Mouse (Mus musculus) stomach, postnatal 0 days (tissue): Measurements from ENCODE around the gene Atp5g1. TPM values are rescaled to one million over a fixed set of nuclear protein-coding genes. Genes with fewer than 3 reads are reported as not detected.

Experiments used
- ATAC-seq: fragments of 200-750 bp; cut with Nextera tagmentation; 2 replicates; pipeline ENCODE4 v1.8.0; 2017; ENCODE audit not compliant: low FRiP score, low TSS enrichment
- DNase-seq: peaks from one replicate; pipeline ENCODE4 v3.0.0-alpha.2; 2016; ENCODE audit warnings: low spot score
- H3K27ac ChIP-seq: fragments of 300-500 bp; sonication (generic); replicated peaks from 2 replicates; pipeline ENCODE4 v1.5.1; 2014; ENCODE audit warnings: mild to moderate bottlenecking, control low read depth
- H3K27me3 ChIP-seq: fragments of 300-500 bp; sonication (generic); 2 replicates; pipeline ENCODE4 v1.6.1; 2014; ENCODE audit warnings: low read length; ENCODE audit not compliant: control insufficient read depth, insufficient read depth
- H3K36me3 ChIP-seq: fragments of 300-500 bp; sonication (generic); 2 replicates; pipeline ENCODE4 v1.6.1; 2014; ENCODE audit warnings: low read length, mixed read lengths; ENCODE audit not compliant: control insufficient read depth, insufficient read depth
- H3K4me1 ChIP-seq: fragments of 300-500 bp; sonication (generic); replicated peaks from 2 replicates; pipeline ENCODE4 v1.6.1; 2014; ENCODE audit warnings: antibody characterized with exemption; ENCODE audit not compliant: control insufficient read depth, insufficient read depth
- H3K4me2 ChIP-seq: fragments of 300-500 bp; sonication (generic); replicated peaks from 2 replicates; pipeline ENCODE4 v1.6.1; 2014; ENCODE audit warnings: low read depth, mild to moderate bottlenecking, control low read depth, moderate library complexity
- H3K4me3 ChIP-seq: fragments of 300-500 bp; sonication (generic); 2 replicates; pipeline ENCODE4 v1.5.1; 2014; ENCODE audit warnings: low read depth, low read length, control low read depth
- H3K9ac ChIP-seq: fragments of 300-500 bp; sonication (generic); 2 replicates; pipeline ENCODE4 v1.6.1; 2014; ENCODE audit warnings: mild to moderate bottlenecking, low read length, control low read depth, mixed read lengths
- H3K9me3 ChIP-seq: fragments of 300-500 bp; sonication (generic); 2 replicates; pipeline ENCODE4 v1.6.1; 2016; ENCODE audit warnings: low read length; ENCODE audit not compliant: control insufficient read depth
- CTCF ChIP-seq: IDR thresholded peaks from 2 replicates; pipeline ENCODE4 v1.5.1; 2016; ENCODE audit warnings: antibody characterized with exemption, low read depth, mild to moderate bottlenecking, moderate library complexity
- EP300 ChIP-seq: optimal IDR thresholded peaks from 2 replicates; pipeline ENCODE3; 2016; ENCODE audit warnings: antibody characterized with exemption
- WGBS: fragments of 180-500 bp; shearing (Covaris S2); extraction: QIAGEN DNeasy Blood & Tissue Kit; methylation state at CpG from one replicate; pipeline ENCODE4 v1.1.7; 2014; 5-methylcytosine and 5-hydroxymethylcytosine counted together
- polyA plus RNA-seq: library from polyadenylated mRNA; unstranded; fragments of >200 nt; fragmentation: Nextera tagmentation; extraction: Ambion mirVana; gene quantifications from 2 replicates; pipeline ENCODE4 v1.2.1, GENCODE M21; 2015

The Atp5g1 gene
- polyA plus RNA-seq, 1 experiment from 2014 or later, result 1,182 TPM

GRCm38 (mm10) chr11:96049939-96050338, 25.5 kb downstream of the Atp5g1 start:
- WGBS, result 81% methylated on average over 4 of the region's 4 CpGs
- no peaks in the 10 kb centered on the region for H3K9me3 ChIP-seq
- H3K4me2 ChIP-seq, result no peak overlapping the region
- no peak for TF ChIP-seq CTCF
- TF ChIP-seq EP300, result no peak
- H3K36me3 ChIP-seq, result peaks cover 39% of the 10 kb centered on the region
- H3K27ac ChIP-seq, result no peak overlapping the region
- no peak overlapping the region for H3K4me3 ChIP-seq
- ATAC-seq, result no peak
- no peaks in the 10 kb centered on the region for H3K27me3 ChIP-seq
- no peak overlapping the region for H3K9ac ChIP-seq
- DNase-seq, result no peak
- no peaks in the 10 kb centered on the region for H3K4me1 ChIP-seq

DNA sequence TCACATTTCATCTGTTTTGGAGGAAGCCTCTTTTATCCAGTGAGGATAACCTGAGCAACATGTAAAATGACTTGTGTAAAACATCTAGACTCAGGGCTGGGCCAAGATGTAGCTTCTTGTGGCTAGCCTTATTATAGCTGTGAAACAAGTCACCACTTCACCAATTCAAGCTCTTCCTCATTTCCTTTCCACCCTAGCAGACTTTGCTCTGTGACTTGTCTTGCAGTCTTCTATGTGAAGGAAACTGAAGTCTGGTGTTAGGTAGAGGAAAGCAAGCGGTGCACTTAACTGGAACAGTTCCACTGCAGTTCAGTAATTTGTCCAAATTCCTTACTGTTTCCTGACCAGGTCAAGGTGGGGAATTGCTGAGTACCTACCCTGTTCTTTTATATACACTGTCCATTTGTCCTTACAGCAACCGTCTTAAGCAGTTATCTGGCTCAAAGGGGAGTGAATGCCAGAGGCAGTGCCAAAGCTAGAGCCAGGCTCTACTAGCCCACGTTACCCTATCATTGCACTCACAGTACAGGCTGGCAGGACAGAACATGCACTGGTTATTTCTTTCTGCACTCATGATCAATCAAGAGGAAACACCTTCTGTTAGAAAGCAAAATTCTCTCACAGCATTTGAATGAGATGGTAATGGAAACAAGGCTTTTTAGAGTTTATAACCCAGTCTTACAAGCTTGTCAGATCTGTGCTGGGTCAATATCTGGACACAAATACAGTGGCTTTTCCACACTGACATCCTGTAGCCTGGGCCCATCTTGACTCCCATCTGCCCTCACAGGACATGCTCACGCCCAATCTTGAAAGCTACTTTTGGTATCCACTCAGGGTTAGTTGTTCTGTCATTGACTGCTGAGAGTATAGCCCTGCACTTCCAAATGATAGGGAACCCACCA, 27.7 kb downstream of the Atp5g1 start:
- H3K27ac ChIP-seq, result no peak overlapping the region
- H3K27me3 ChIP-seq, result no peaks in the 10 kb centered on the region
- DNase-seq (no peak), ATAC-seq (no peak)
- no peak for TF ChIP-seq EP300
- no peak for TF ChIP-seq CTCF
- no peak overlapping the region for H3K4me2 ChIP-seq
- no peak overlapping the region for H3K9ac ChIP-seq
- no peak overlapping the region for H3K4me3 ChIP-seq
- H3K36me3 ChIP-seq, result peaks cover 34% of the 10 kb centered on the region
- 74% methylated on average over 4 of the region's 4 CpGs for WGBS
- no peaks in the 10 kb centered on the region for H3K4me1 ChIP-seq
- no peaks in the 10 kb centered on the region for H3K9me3 ChIP-seq

- TF ChIP-seq CTCF, result no peak
- no peak for TF ChIP-seq EP300
- H3K4me2 ChIP-seq, result no peak overlapping the region
- no peak for DNase-seq
- H3K27me3 ChIP-seq, result no peaks in the 10 kb centered on the region
- 0 out of 2 replicates have a peak overlapping the region, but pooled peaks have one; percentile 0 for H3K27ac ChIP-seq
- peaks cover 30% of the 10 kb centered on the region for H3K36me3 ChIP-seq
- no peak overlapping the region for H3K4me3 ChIP-seq
- no peak for ATAC-seq
- no peaks in the 10 kb centered on the region for H3K9me3 ChIP-seq
- H3K9ac ChIP-seq, result no peak overlapping the region
- H3K4me1 ChIP-seq, result no peaks in the 10 kb centered on the region
- 64% methylated on average over 2 of the region's 2 CpGs for WGBS
These were observed 28.7 kb downstream of the Atp5g1 start for GRCm38 (mm10) chr11:96046793-96047192.

DNA sequence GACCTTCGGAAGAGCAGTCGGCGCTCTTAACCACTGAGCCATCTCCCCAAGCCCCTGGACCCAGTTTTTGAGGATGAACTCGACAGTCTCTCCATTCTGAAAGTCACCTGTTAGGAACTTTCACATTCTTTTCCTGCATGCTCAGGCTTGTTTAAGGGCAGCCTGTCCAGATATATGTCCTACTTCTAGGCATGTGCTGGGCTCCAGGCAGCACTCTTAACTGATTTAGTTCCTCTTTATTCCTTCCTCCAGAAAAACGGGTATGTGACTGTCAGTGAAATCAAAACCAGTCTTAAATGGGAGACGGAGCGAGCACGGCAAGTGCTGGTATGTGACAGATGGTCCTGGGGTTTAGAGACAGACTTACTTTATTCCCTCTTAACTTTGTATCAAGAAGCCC, 29.4 kb downstream of the Atp5g1 start:
- H3K36me3 ChIP-seq, result peaks cover 27% of the 10 kb centered on the region
- WGBS, result 73% methylated on average over 8 of the region's 8 CpGs
- ATAC-seq, result no peak

DNA sequence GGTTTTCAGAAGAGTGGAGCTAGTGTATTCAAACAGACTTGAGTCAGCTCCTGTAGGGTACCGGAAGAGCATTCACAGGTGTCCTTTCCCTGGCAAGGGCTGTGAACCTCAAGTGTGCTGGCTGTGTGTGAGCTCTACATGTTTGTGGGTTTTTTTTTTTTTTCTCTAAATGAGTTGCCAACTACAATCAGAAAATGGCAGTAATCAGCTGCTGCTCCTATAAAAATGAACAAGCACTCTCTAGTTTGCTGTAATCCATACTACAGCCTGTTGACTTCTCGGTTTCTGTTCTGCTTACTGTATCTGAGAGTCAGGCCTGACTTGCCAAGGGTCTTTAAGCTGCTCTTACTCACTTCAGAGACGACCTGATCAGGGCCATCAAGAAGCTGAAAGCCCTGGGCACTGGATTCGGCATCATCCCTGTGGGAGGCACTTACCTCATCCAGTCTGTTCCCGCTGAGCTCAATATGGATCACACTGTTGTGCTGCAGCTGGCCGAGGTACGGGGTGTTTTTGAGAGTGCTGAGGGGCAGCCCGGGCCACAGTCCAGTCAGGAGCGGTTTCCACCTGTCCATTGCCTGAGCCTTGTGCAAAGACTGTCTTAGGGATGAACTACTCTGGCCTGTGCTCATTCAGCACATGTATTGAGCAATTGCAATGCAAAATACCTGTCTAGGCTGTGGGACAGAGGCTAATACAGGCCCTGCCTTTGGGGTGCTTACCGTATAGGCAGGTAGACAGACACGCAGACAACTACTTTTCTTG, 30.5 kb downstream of the Atp5g1 start:
- H3K36me3 ChIP-seq, result peaks cover 19% of the 10 kb centered on the region
- H3K4me1 ChIP-seq, result no peaks in the 10 kb centered on the region
- ATAC-seq, result no peak
- H3K4me2 ChIP-seq, result no peak overlapping the region
- WGBS, result 85% methylated on average over 11 of the region's 11 CpGs
- no peak overlapping the region for H3K9ac ChIP-seq
- H3K27ac ChIP-seq, result no peak overlapping the region
- no peak overlapping the region for H3K4me3 ChIP-seq
- no peak for DNase-seq
- TF ChIP-seq EP300, result no peak
- no peaks in the 10 kb centered on the region for H3K9me3 ChIP-seq
- H3K27me3 ChIP-seq, result no peaks in the 10 kb centered on the region

More for the DNA sequence above, 29.4 kb downstream of the Atp5g1 start:
- Histone ChIP-seq H3K4me3 (no peak overlapping the region), H3K9ac (no peak overlapping the region), H3K9me3 (no peaks in the 10 kb centered on the region), H3K4me2 (no peak overlapping the region), H3K4me1 (no peaks in the 10 kb centered on the region), H3K27ac (no peak overlapping the region), H3K27me3 (no peaks in the 10 kb centered on the region)
- DNase-seq, result no peak
- TF ChIP-seq EP300 (no peak), CTCF (no peak)

- 80% methylated on average over 1 of the region's 1 CpGs for WGBS
- TF ChIP-seq EP300 (no peak), CTCF (no peak)
- no peak overlapping the region for H3K9ac ChIP-seq
- H3K4me1 ChIP-seq, result no peaks in the 10 kb centered on the region
- no peak overlapping the region for H3K27ac ChIP-seq
- no peak overlapping the region for H3K4me2 ChIP-seq
- H3K9me3 ChIP-seq, result no peaks in the 10 kb centered on the region
- ATAC-seq (no peak), DNase-seq (no peak)
- H3K27me3 ChIP-seq, result no peaks in the 10 kb centered on the region
- 0 out of 2 replicates have a peak, but pooled peaks cover 2% of the 10 kb centered on the region for H3K36me3 ChIP-seq
- no peak overlapping the region for H3K4me3 ChIP-seq
These were observed 36.9 kb downstream of the Atp5g1 start for GRCm38 (mm10) chr11:96038560-96038959.
